Mouse (Mus musculus) testis, adult 2 months (tissue): Measurements from ENCODE around the gene Kcnn4.
A peak's percentile ranks its signal among the peaks of the same experiment; 100 is the strongest.

Experiments
- CTCF ChIP-seq: fragments of 200-500 bp; IDR thresholded peaks from 2 replicates; pipeline ENCODE4 v1.5.1; 2012; ENCODE audit warnings: low read depth, mild to moderate bottlenecking, inconsistent platforms, low read length, moderate library complexity; ENCODE audit not compliant: control insufficient read depth, insufficient read depth, insufficient replicate concordance
- POLR2A ChIP-seq: fragments of 200-500 bp; IDR thresholded peaks from 2 replicates; pipeline ENCODE4 v1.6.1; 2012; ENCODE audit warnings: low read depth, mild to moderate bottlenecking, inconsistent platforms, low read length, moderate library complexity; ENCODE audit not compliant: control insufficient read depth

GRCm38 (mm10) chr7:24435305-24435704 is 65.2 kb downstream of the Kcnn4 start:
- peak; percentile 94 for TF ChIP-seq POLR2A
- TF ChIP-seq CTCF, result no peak
